Mouse (Mus musculus): ENCODE results near the gene Neurl1a. TPM values are rescaled to one million over a fixed set of nuclear protein-coding genes. Genes with fewer than 3 reads are reported as not detected.

The Neurl1a gene
- polyA plus RNA-seq, 1 experiment from 2014 or later = 1.5 TPM

DNA sequence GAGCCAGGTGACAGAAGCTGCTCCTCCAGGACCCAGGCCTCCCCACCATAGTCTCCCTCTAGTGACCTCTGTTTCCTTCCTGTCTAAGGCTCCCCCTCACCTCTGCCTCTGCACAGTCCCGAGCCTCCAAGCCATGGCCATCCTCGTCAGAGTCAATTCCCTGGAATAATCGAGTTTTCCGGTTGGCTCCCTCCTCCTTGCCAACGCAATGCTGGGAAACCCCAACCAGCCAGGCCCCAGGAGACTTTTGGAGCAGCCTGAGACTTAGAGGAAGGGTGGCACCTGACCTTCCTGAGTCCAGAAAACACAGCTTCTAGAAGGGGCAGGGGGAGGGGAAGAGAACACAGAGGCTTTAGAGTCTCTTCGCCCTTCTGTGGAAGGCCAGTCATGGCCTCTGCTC, 72.3 kb downstream of the Neurl1a start:
- no peak for DNase-seq (ENCODE audit: low spot score)
- no peaks in the 10 kb centered on the region for H3K36me3 ChIP-seq (ENCODE audit: insufficient read depth, low read length)
- TF ChIP-seq EP300 (IDR thresholded peaks at IDR 0.05) (no peak), CTCF (IDR thresholded peaks at IDR 0.05) (no peak)
- WGBS = 82% methylated on average over 6 of the region's 6 CpGs
- no peak overlapping the region for H3K4me3 ChIP-seq (ENCODE audit: low read depth, low read length)
- no peaks in the 10 kb centered on the region; the same call in 1 of the 2 replicates for H3K4me1 ChIP-seq (ENCODE audit: insufficient read depth, low read depth, low read length)
- no peaks in the 10 kb centered on the region for H3K9me3 ChIP-seq (ENCODE audit: low read length)
- no peak overlapping the region for H3K9ac ChIP-seq (replicated peaks; ENCODE audit: low read depth)
- H3K27ac ChIP-seq (ENCODE audit: low read length) = no peak overlapping the region
- no peak for ATAC-seq
- H3K27me3 ChIP-seq (replicated peaks; ENCODE audit: insufficient read depth, low read length) = peaks cover 21% of the 10 kb centered on the region
- no peak overlapping the region for H3K4me2 ChIP-seq (replicated peaks; ENCODE audit: low read depth, low read length)

DNA sequence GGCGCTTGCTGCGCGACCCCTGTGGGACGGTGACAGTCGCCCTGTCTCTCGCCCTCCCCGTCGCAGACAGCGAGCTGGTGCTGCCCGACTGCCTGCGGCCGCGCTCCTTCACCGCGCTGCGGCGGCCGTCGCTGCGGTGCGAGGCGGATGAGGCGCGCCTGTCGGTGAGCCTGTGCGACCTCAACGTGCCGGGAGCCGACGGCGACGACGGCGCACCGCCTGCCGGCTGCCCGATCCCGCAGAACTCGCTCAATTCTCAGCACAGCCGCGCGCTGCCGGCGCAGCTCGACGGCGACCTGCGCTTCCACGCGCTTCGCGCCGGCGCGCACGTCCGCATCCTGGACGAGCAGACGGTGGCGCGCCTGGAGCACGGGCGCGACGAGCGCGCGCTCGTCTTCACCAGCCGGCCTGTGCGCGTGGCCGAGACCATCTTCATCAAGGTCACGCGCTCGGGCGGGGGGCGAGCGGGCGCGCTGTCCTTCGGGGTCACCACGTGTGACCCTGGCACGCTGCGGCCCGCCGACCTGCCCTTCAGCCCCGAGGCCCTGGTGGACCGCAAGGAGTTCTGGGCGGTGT, 74.5 kb downstream of the Neurl1a start:
- peak overlapping the region; percentile 15; the same call in 1 of the 2 replicates for H3K4me3 ChIP-seq (ENCODE audit: low read depth, low read length)
- 3% methylated on average over 76 of the region's 90 CpGs for WGBS
- DNase-seq (ENCODE audit: low spot score) (no peak), ATAC-seq (0 out of 2 replicates have a peak, but pooled peaks have one; percentile 19)
- H3K4me1 ChIP-seq (ENCODE audit: insufficient read depth, low read depth, low read length) = no peaks in the 10 kb centered on the region; the same call in 1 of the 2 replicates
- H3K9ac ChIP-seq (replicated peaks; ENCODE audit: low read depth) = no peak overlapping the region
- H3K9me3 ChIP-seq (ENCODE audit: low read length) = no peaks in the 10 kb centered on the region
- peak overlapping the region; percentile 48 for H3K4me2 ChIP-seq (replicated peaks; ENCODE audit: low read depth, low read length)
- H3K36me3 ChIP-seq (ENCODE audit: insufficient read depth, low read length) = no peaks in the 10 kb centered on the region
- H3K27me3 ChIP-seq (replicated peaks; ENCODE audit: insufficient read depth, low read length) = peaks cover 21% of the 10 kb centered on the region
- H3K27ac ChIP-seq (ENCODE audit: low read length) = no peak overlapping the region
- TF ChIP-seq CTCF (IDR thresholded peaks at IDR 0.05) = no peak; the same call in 1 of the 2 replicates
- TF ChIP-seq EP300 (IDR thresholded peaks at IDR 0.05) = no peak

DNA sequence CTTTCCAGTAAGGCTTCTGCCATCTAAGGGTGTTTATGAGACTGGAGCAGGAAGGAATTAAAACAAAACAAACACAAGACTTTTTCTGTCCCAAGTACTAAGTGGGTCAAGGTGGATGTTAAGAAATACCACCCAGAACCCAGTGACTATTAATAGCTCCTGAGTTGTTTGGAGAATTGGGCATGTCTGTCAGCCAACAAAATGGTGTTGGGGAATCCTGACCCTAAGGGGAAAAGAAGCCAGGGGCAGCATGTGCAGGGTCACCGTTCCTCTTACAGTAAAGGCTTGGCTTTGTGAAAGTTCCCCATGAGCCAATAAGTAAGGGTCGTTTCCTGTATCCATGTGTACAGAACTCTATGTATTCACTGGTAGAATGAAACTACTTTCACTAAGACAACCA, 76.4 kb downstream of the Neurl1a start:
- Histone ChIP-seq H3K27me3 (replicated peaks; ENCODE audit: insufficient read depth, low read length) (peaks cover 21% of the 10 kb centered on the region), H3K4me3 (ENCODE audit: low read depth, low read length) (no peak overlapping the region), H3K9me3 (ENCODE audit: low read length) (no peaks in the 10 kb centered on the region), H3K9ac (replicated peaks; ENCODE audit: low read depth) (no peak overlapping the region), H3K4me1 (ENCODE audit: insufficient read depth, low read depth, low read length) (no peaks in the 10 kb centered on the region; the same call in 1 of the 2 replicates), H3K36me3 (ENCODE audit: insufficient read depth, low read length) (no peaks in the 10 kb centered on the region), H3K4me2 (replicated peaks; ENCODE audit: low read depth, low read length) (no peak overlapping the region), H3K27ac (ENCODE audit: low read length) (no peak overlapping the region)
- no peak for TF ChIP-seq EP300 (IDR thresholded peaks at IDR 0.05)
- no peak for DNase-seq (ENCODE audit: low spot score)
- ATAC-seq = no peak
- WGBS = 47% methylated on average over 2 of the region's 2 CpGs

DNA sequence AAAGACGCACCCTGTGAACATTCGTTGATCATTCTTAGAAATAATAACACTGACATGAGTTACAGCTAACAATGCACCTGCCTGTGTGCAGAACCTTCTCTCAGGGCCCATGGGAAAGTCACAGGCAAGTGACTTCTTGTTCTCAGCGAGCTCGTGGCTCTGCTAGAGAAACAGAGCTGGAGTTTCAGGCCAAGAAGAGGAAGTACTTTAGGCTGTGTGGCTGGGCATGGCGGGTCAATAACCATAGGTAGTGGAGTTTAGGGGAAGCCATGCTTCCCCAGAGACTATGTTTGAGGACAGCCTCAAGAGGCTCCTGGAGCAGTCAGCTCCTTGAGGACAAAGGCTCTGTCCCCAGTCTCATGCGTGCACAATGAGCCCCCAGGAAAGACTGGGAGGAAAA, 77.3 kb downstream of the Neurl1a start:
- WGBS = 48% methylated on average over 6 of the region's 6 CpGs

DNA sequence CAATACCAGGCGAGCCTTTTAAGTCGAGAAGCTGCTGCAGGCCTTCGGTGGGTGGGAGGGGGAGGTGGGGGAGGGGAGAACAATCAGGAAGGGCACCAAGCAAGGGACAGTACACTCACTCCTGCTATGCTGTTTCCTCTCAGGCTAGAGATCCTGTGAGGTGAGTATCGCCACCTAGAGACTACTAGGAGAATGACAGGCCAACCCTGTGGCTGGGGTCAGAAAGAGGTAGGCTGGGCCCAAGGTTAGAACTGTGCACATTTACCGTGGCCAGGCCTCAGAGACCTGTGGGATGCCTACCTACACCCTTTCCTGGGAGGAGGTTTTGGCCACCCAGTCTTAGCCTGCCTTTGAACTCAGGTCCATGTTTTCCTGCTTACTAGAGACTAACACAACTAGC, 81.0 kb downstream of the Neurl1a start:
- TF ChIP-seq EP300 (IDR thresholded peaks at IDR 0.05) (no peak), CTCF (IDR thresholded peaks at IDR 0.05) (peak; percentile 83)
- ATAC-seq (peak; percentile 38), DNase-seq (ENCODE audit: low spot score) (peak; percentile 72)
- Histone ChIP-seq H3K4me2 (replicated peaks; ENCODE audit: low read depth, low read length) (no peak overlapping the region), H3K27ac (ENCODE audit: low read length) (no peak overlapping the region), H3K27me3 (replicated peaks; ENCODE audit: insufficient read depth, low read length) (no peaks in the 10 kb centered on the region), H3K9ac (replicated peaks; ENCODE audit: low read depth) (no peak overlapping the region), H3K4me1 (ENCODE audit: insufficient read depth, low read depth, low read length) (no peaks in the 10 kb centered on the region; the same call in 1 of the 2 replicates), H3K36me3 (ENCODE audit: insufficient read depth, low read length) (no peaks in the 10 kb centered on the region), H3K9me3 (ENCODE audit: low read length) (no peaks in the 10 kb centered on the region), H3K4me3 (ENCODE audit: low read depth, low read length) (no peak overlapping the region)
- 12% methylated on average over 5 of the region's 5 CpGs for WGBS

More for the DNA sequence above, 77.3 kb downstream of the Neurl1a start:
- H3K4me1 ChIP-seq (ENCODE audit: insufficient read depth, low read depth, low read length) = no peaks in the 10 kb centered on the region; the same call in 1 of the 2 replicates
- TF ChIP-seq CTCF (IDR thresholded peaks at IDR 0.05) = no peak
- TF ChIP-seq EP300 (IDR thresholded peaks at IDR 0.05) = no peak
- no peaks in the 10 kb centered on the region for H3K9me3 ChIP-seq (ENCODE audit: low read length)
- H3K27ac ChIP-seq (ENCODE audit: low read length) = no peak overlapping the region
- peaks cover 21% of the 10 kb centered on the region for H3K27me3 ChIP-seq (replicated peaks; ENCODE audit: insufficient read depth, low read length)
- no peak overlapping the region for H3K9ac ChIP-seq (replicated peaks; ENCODE audit: low read depth)
- DNase-seq (ENCODE audit: low spot score) (no peak), ATAC-seq (no peak)
- H3K4me2 ChIP-seq (replicated peaks; ENCODE audit: low read depth, low read length) = no peak overlapping the region
- no peaks in the 10 kb centered on the region for H3K36me3 ChIP-seq (ENCODE audit: insufficient read depth, low read length)
- H3K4me3 ChIP-seq (ENCODE audit: low read depth, low read length) = no peak overlapping the region

DNA sequence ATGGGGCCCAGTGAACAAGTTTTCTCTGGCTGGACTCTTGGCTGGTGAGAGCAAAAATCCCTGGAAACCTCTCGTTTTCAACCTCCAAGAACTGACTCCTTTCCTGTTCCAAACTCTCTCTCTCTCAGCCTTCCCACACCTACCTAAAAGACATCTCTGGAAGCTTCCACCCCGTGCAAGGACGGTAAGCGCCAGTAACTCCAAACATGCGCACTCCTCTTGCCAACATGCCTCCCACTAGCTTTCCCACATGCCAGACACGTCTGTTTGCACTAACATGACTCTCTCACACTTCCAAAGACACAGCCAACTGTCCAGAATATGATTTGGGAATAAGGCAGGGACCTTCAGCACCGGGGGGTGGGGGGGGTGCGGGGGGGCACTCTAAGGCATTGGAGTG, 82.6 kb downstream of the Neurl1a start:
- no peak overlapping the region for H3K27ac ChIP-seq (ENCODE audit: low read length)
- 76% methylated on average over 8 of the region's 8 CpGs for WGBS
- H3K9ac ChIP-seq (replicated peaks; ENCODE audit: low read depth) = no peak overlapping the region
- no peak overlapping the region for H3K4me2 ChIP-seq (replicated peaks; ENCODE audit: low read depth, low read length)
- no peaks in the 10 kb centered on the region for H3K27me3 ChIP-seq (replicated peaks; ENCODE audit: insufficient read depth, low read length)
- no peaks in the 10 kb centered on the region for H3K36me3 ChIP-seq (ENCODE audit: insufficient read depth, low read length)
- no peak for DNase-seq (ENCODE audit: low spot score)
- no peak overlapping the region for H3K4me3 ChIP-seq (ENCODE audit: low read depth, low read length)
- no peaks in the 10 kb centered on the region for H3K9me3 ChIP-seq (ENCODE audit: low read length)
- H3K4me1 ChIP-seq (ENCODE audit: insufficient read depth, low read depth, low read length) = no peaks in the 10 kb centered on the region
- TF ChIP-seq CTCF (IDR thresholded peaks at IDR 0.05) (no peak), EP300 (IDR thresholded peaks at IDR 0.05) (no peak)
- ATAC-seq = no peak

Measured in lung, postnatal 0 days (tissue).